Mouse (Mus musculus) right cerebral cortex, postnatal 14 days (tissue): ENCODE data around the gene Ppp4r3a.
A peak's percentile ranks its signal among the peaks of the same experiment; 100 is the strongest.
"Not testable (repeated sequence)": the region's sequence is repeated elsewhere in the genome, so short reads cannot be mapped to it uniquely, and the experiment has no call there.

ENCODE experiments used
- DNase-seq: peaks from one replicate; pipeline ENCODE4 v3.0.0; 2022

Ppp4r3a gene

GRCm38 (mm10) chr12:101028247-101028953, 55.1 kb downstream of the Ppp4r3a start:
- no peak for DNase-seq

DNA sequence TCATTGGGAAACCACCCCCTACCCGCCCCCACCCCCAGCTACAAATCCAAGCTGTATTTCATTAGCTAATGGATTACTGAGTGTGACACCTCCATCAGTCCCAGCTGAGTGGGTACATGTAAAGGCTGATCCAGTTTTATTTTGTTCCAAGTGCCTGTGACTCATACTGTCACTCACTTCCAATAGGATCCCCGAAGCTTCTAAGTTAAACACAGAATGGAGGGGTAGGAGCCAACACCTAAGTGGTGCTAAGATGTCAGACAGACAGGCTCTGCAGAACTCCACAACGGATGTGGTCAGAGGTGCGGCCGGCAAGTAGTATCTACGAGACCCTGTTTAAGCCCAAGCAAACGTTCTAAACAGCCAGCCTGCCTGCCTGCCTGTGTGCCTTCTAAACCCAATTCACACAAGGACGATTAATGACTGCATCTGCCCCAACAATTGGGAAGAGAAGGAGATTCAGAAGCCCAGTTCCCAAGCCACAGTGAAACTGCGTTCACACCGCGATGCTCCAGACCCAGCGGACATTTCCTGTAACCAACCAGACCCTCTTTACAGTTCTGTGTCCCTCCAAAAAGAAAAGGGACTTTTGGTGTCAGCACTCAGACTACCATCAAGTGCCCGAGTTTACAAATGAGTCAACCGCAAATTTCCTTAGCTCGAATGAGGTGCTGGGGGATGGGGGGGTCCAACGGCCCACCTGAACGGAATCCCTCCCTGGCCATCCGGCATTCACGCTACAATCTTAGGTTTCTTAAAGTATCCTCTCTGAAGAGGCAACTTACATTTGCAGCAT, 55.9 kb downstream of the Ppp4r3a start:
- peak; percentile 11 for DNase-seq

DNA sequence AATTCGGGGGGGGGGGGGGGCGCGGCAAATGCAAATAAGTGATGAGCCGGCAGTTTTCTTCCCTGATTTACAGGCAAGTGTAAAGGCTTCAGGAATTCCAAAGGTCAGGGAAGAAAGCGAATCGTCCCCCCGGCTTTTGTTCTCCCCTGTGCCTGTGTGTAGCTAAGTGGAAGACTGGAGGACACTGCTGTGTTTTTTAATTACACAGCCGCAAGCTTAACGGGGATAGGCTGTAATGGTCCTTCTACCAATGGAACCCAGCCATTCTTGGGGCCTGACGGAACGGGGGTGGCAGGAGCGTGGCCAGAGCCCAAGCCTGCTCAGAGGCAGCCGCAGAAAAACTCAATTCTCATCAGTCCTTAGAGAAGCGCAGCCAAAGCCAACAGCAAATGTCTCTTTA, 56.6 kb downstream of the Ppp4r3a start:
- peak; percentile 50 for DNase-seq

DNA sequence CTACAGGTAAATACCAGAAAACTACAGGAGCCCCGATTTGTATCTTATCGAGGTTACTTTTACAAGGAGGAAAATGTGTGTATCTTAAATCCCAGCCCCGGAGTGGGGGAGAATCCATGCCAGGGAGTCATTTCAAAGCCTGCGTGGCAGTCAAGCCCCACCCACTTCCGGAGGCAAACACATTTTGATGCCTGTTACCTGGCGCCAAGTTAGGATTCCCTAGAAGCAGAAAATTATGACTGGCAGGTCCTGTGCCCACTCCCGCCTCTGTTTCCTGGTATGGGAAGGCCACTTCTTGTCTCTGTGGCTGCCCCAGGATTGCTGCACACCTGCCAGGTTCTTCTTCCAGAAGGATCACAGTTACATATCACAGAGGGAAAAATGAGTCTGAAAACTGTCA, 57.0 kb downstream of the Ppp4r3a start:
- peak; percentile 11 for DNase-seq

GRCm38 (mm10) chr12:101026025-101026424, 57.5 kb downstream of the Ppp4r3a start:
- peak; percentile 2 for DNase-seq

DNA sequence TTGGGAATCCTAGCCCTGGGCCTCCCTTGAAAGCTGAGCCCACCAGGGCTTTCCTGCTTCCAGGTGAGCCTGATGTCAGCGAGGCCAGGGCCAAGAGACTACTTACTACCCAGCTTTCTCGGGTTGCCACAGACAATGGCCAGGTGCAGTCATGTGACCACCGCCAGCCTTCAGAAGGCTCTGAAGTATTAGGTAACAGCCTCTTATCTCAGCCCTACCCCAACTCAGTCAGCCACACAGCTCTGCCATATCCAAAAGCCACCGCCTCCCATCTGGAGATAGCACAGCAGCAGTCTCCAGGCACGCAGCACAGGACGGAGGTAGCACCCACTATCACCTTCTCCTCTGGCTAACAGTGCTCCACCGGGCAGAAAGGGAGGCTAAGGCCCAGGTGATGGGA, 58.1 kb downstream of the Ppp4r3a start:
- DNase-seq: peak; percentile 5

DNA sequence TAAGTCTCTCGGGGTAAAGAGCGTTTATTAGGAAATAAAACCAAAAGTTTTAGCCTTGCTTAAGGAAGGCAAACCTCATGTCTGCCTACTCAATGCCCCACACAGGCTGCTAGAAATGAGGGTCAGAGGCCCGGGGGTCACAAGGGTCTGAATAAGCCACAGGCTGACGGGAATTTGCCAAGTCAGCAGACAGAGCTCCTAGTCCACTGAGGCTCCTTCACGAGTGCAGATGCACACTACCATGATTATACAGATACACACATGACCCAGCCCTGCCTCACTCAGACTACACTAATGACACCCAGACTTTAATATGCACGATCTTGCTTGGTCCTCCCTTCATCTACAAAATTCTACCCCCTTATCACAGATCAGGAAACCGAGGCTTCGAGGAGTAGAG, 58.7 kb downstream of the Ppp4r3a start:
- DNase-seq: peak; percentile 2

- DNase-seq: peak; percentile 5
These were observed 60.4 kb downstream of the Ppp4r3a start for GRCm38 (mm10) chr12:101023143-101023542.

- DNase-seq: peak; percentile 1
These were observed 61.1 kb downstream of the Ppp4r3a start for GRCm38 (mm10) chr12:101022353-101022752.

- DNase-seq: peak; percentile 1
These were observed 61.8 kb downstream of the Ppp4r3a start for GRCm38 (mm10) chr12:101021484-101022226.

DNA sequence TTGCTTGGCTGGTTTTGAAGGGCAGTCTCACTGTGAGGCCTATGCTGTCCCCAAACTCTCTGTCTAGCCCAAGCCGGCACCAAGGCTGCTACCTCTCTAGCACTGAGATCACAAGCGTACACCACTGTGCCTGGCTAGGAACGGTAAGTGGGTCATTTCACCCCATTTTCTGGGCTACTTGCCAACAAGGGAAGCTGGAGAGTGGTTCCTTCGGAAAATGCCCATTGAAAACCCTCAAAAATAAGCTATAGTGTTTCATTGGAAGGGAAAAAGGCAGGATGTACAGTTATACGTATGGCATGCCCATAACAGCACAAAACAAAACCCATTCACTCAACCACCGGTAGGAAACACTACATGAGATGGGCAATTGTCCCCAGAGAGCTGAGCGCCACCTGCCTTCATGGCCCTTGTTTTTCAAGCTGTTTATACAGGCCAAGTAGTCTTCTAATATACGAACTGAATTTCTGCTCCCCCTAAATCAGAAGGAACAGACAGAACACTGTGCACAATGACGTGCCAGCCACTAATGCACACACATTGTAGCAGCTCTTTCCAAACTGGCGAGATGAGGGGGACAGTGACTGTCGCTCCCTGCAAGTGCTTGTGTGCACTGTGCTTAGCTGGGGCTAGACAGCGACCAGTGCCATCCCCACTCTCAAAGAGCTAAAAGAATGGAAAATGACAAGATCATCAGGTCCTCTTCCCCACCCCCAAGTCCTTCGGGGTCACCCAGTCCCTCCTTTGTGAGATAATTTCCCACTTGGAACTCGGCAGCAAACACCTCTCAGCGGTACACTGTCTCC, 63.1 kb downstream of the Ppp4r3a start:
- peak; percentile 5 for DNase-seq

DNA sequence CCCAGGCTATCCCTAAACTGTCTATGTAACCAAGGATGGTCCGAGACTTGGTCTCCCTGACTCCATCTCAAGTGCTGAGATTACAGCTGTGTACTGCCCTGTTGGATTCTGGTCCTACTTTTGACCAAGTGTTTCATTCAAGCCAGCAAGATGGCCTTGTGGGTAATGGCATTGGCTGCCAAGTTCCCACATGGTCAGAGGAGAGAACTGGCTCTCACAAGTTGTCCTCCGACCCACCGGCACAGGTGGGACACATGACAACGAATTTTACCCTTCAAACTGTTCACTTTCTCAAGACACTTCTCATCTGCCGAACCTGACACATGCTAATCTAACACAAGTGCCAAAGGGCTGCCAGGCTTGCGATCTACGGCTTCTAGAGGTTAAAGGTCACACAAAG, 64.1 kb downstream of the Ppp4r3a start:
- peak; percentile 0 for DNase-seq

GRCm38 (mm10) chr12:101019031-101019430, 64.5 kb downstream of the Ppp4r3a start:
- peak; percentile 1 for DNase-seq

GRCm38 (mm10) chr12:101017971-101018371, 65.5 kb downstream of the Ppp4r3a start:
- no peak for DNase-seq

GRCm38 (mm10) chr12:101016412-101016928, 67.0 kb downstream of the Ppp4r3a start:
- no peak for DNase-seq

DNA sequence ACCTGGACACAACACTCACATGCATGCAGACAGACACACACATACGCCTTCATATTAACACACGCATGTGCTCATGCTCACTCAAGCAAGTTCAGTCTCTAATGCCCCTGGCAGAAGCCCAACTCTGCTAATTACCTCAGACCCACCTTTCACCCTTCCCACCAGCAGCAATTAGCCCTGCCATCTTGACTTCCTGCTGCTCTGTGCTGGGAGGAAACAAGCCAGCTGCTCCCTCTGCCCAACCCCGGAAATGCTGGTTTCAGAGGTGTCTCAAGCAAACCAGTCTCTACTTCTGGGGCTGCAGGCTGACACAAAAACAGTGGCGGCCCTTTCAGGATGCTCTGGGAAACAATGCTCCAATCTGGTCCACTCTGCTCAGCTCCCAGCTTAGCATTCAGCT, 67.6 kb downstream of the Ppp4r3a start:
- DNase-seq: no peak

DNA sequence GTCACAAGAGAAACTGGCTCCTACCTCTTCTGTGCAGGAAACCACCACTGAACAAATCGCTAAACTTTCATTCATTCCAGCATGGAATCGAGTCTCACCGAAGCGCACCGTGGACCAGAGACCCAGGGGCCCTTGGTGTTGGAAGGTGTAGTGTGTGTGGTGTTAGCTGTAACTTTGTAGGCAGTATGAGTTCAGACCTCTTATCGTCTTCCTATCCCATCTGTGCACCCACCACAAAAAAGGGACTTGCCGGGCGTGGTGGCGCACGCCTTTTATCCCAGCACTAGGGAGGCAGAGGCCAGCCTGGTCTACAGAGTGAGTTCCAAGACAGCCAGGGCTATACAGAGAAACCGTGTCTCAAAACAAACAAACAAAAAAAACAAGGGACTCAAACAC, 68.3 kb downstream of the Ppp4r3a start:
- no peak for DNase-seq

GRCm38 (mm10) chr12:101014549-101015164, 68.8 kb downstream of the Ppp4r3a start:
- DNase-seq: no peak

DNA sequence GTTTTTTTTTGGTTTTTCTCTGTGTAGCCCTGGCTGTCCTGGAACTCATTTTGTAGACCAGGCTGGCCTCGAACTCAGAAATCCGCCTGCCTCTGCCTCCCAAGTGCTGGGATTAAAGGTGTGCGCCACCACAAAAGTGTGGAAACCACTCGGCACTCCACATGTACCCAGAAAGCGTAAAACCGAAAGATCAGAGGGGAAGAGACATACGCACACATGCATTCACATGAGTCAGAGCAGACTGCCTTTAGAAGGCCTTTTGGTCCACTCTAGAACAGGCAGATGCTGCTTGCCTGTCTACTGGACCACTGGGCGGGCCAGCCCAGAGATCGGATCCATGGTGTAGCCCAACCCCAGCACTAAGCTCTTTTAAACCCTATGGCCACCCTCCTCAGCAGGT, 69.8 kb downstream of the Ppp4r3a start:
- DNase-seq: not testable (repeated sequence)

GRCm38 (mm10) chr12:101013078-101013665, 70.3 kb downstream of the Ppp4r3a start:
- DNase-seq: no peak
